Mouse (Mus musculus) liver (tissue): ENCODE data around the gene Tacstd2.
"Not testable (repeated sequence)": the region's sequence is repeated elsewhere in the genome, so short reads cannot be mapped to it uniquely, and the experiment has no call there.

Experiments used
- DNase-seq: peaks from one replicate; pipeline ENCODE4 v3.0.0-alpha.2; 2020; ENCODE audit warnings: mixed read lengths

The Tacstd2 gene

GRCm38 (mm10) chr6:67535777-67536054 is at the start of gene Tacstd2:
Gene Tacstd2 (minus strand): TSS chr6:67535796.
- DNase-seq, result no peak

DNA sequence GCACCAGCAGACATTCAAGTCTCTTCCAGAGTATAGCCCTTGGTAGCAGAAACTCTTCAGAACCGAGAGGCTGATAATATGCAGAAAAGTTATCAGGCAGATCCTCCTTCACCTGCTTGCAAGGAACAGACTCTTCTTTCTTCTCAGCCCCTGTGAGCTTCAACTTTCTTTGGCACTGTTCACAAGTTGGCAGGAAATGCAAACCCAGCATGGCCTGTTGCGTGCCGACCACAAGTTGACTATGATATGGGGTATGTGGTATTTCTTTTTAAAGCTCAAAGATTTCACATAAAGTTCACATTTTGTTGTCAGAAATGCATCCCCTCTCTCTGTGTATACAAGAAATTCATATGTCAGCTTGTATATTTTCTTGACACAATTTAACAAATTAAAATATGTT is 30.7 kb upstream of the Tacstd2 start:
- DNase-seq, result no peak

GRCm38 (mm10) chr6:67555376-67555775 is 19.8 kb upstream of the Tacstd2 start:
- no peak for DNase-seq

GRCm38 (mm10) chr6:67549550-67549949 is 14.0 kb upstream of the Tacstd2 start:
- DNase-seq, result no peak

DNA sequence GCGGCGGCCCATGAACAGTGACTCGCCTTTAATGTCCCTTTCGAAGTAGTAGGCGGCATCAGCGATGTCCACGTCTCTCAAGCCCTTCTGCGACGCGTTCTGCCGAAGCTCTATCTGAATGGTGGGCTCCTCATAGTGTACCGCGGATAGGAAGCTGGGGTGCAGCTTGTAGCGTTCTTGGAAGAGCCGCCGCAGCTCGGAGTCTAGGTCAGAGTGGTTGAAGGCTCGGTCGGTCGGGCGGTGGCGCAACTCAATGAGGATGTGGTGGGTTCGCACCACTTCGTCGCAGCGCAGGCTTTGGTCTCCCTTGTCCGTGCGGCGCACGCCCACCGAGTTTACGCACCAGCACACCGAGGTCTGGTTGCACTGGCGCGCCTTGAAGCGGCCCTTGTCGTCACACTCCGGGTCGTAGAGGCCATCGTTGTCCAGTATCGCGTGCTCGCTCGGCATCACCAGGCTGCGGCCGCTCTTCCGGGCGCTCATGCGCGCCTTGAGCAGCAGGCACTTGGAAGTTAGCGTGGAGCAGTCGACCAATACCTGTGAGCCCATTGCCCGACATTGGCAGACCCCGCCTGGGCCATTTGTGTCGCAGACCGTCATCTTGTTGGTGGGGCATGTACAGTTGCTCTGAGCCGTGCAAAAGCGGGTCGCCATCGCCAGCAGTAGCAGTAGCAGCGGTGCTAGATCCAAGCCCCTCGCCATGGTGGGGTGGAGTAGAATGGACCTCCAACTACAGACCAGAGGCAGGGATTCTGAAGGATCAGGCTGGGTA is 405 bp downstream of the Tacstd2 start:
- peak; percentile 16 for DNase-seq

GRCm38 (mm10) chr6:67534191-67535004 is 1.2 kb downstream of the Tacstd2 start:
- no peak for DNase-seq

- DNase-seq, result peak; percentile 42
Measured at GRCm38 (mm10) chr6:67532665-67533440, 2.7 kb downstream of the Tacstd2 start.

DNA sequence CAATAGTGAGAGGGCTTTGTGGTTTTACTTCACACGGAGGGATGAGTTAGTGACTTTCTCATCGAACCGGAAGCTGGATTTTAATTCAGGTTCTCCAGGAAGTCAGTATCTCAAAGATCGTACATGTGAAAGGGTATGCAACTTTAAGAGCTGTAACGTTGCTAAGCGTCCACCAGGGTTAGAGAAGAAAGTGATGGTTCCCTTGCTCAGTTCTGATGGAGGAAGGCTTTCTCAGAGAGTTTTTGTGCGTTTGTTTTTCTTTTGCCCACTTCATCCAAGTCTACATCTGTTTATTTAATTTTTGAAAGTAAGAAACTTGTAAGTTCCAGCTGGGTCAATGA is 3.8 kb downstream of the Tacstd2 start:
- DNase-seq, result no peak

DNA sequence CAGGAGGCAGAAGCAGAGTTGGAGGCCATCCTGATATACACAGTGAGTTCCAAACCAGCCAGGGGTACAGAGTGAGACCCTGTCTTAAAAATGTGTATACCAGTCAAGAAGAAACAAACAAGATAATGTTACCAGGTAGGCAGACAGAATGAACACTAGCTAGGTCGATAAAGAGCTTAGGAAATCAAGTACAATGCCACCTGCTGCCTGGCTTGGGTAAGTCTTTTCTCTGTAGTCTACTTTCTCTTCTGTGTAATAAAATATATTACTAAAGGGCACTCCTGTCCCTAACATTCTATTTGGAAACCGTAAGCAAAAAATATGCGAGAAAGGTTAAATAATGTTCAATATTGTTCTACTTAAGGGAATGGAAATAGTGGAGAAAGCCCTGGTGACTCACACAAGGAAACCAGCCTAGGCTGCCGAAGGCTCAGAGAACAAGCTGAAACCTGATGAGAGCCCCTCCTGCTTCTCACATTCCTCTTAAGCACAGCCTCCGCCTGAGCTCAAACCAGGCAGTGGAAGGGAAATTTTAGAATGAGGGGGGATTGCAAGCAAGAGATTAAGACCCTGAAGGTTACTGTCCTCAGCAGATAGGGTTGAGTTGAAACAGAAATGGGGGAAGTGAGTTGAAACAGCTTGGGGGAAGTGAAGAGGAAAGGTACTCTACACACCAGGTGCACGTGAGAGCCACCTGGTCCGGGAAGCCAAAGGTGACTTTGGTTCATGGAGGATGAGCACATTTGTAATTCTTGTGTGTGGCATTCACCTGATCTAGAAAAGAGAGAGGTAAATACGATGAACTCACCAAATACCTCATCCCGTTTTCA is 4.4 kb downstream of the Tacstd2 start:
- no peak for DNase-seq

DNA sequence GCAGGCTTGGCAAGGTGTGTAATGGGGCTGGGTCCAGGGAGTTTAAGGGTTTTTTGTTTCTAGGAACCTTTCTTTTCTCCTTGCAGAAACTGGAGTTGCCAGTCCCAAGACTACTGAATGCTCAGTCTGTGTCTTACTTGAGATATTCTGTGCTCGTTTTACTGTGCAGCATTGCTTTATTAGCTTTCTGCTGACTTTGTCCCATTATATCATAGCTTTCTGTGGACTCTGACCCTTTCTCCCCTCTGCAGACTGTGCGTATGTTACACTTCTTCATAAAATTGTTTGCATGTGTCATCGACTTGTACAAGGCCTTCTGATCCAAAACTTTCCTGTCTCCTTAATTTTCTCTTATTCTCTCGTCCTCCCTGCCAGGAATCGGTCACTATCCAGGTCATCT is 9.2 kb downstream of the Tacstd2 start:
- no peak for DNase-seq

DNA sequence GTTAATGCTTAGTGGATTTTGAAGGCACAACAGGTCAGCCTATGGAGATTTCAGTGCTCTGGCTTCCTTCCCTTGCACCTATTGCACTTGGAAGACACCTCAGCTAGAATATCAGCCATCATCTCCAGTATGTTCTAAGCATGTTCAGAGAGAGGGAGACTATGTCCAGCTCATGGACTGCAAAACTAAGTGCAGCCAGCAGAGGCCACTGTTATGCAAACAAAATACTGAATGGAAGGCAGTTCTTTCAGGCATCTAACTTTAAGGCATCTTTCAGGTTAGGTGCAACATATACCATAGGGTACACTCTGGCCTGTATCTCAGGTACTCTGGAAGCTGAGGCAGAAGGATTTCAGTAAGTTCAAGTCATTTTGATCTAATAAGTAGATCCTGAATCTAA is 24.8 kb downstream of the Tacstd2 start:
- peak; percentile 6 for DNase-seq

- not testable (repeated sequence) for DNase-seq
Measured at GRCm38 (mm10) chr6:67501938-67502337, 33.7 kb downstream of the Tacstd2 start.

DNA sequence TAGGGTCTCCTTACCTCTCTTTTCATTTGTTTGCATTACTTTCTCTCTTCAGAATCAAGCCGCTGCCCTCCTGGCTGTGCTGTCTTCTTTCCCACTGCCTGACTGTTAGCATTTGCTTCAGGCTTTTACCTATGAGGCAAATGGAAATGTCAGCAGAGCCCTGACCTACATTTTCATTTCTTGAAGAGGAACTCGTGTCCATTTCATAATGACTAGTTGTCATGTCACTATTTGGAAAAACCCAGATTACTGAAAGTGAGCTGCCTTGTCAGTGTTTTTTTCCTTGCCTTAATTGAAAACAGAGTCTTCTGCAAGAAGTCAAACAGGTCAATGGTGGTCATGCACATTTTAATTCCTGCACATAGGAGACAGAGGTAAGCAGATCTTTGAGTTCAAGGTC is 43.8 kb downstream of the Tacstd2 start, which contains the start of gene Il23r:
TSS of gene Il23r (minus strand) at position 101 of the 400 bp plus-strand sequence.
- DNase-seq, result no peak
